Mouse (Mus musculus): ENCODE measurements around the gene Cped1. TPM values are rescaled to one million over a fixed set of nuclear protein-coding genes. Genes with fewer than 3 reads are reported as not detected.

Gene Cped1
- polyA plus RNA-seq, 1 experiment: 2.2 TPM

GRCm38 (mm10) chr6:21998131-21998530, 12.4 kb downstream of the Cped1 start:
- no peak overlapping the region for H3K27ac ChIP-seq (ENCODE audit: insufficient read depth, low read length)
- TF ChIP-seq POLR2A (IDR thresholded peaks at IDR 0.05; ENCODE audit: extremely low read depth, insufficient read depth, low read length) (no peak), CTCF (IDR thresholded peaks at IDR 0.05; ENCODE audit: extremely low read depth, insufficient read depth, low read length) (no peak)
- no peak overlapping the region for H3K4me3 ChIP-seq (ENCODE audit: insufficient read depth, low read length)
- no peaks in the 10 kb centered on the region for H3K4me1 ChIP-seq (ENCODE audit: control insufficient read depth, insufficient read depth, low read length)

- TF ChIP-seq POLR2A (IDR thresholded peaks at IDR 0.05; ENCODE audit: extremely low read depth, insufficient read depth, low read length): no peak
- no peak for TF ChIP-seq CTCF (IDR thresholded peaks at IDR 0.05; ENCODE audit: extremely low read depth, insufficient read depth, low read length)
- H3K27ac ChIP-seq (ENCODE audit: insufficient read depth, low read length): no peak overlapping the region
- no peak overlapping the region for H3K4me3 ChIP-seq (ENCODE audit: insufficient read depth, low read length)
- H3K4me1 ChIP-seq (ENCODE audit: control insufficient read depth, insufficient read depth, low read length): no peaks in the 10 kb centered on the region
These were observed 13.3 kb downstream of the Cped1 start for GRCm38 (mm10) chr6:21999025-21999424.

- no peak for TF ChIP-seq POLR2A (IDR thresholded peaks at IDR 0.05; ENCODE audit: extremely low read depth, insufficient read depth, low read length)
- no peak for TF ChIP-seq CTCF (IDR thresholded peaks at IDR 0.05; ENCODE audit: extremely low read depth, insufficient read depth, low read length)
- H3K27ac ChIP-seq (ENCODE audit: insufficient read depth, low read length): no peak overlapping the region
- no peaks in the 10 kb centered on the region for H3K4me1 ChIP-seq (ENCODE audit: control insufficient read depth, insufficient read depth, low read length)
- no peak overlapping the region for H3K4me3 ChIP-seq (ENCODE audit: insufficient read depth, low read length)
These were observed 14.4 kb downstream of the Cped1 start for GRCm38 (mm10) chr6:22000086-22000485.

- no peak for TF ChIP-seq CTCF (IDR thresholded peaks at IDR 0.05; ENCODE audit: extremely low read depth, insufficient read depth, low read length)
- no peak for TF ChIP-seq POLR2A (IDR thresholded peaks at IDR 0.05; ENCODE audit: extremely low read depth, insufficient read depth, low read length)
- Histone ChIP-seq H3K27ac (ENCODE audit: insufficient read depth, low read length) (no peak overlapping the region), H3K4me3 (ENCODE audit: insufficient read depth, low read length) (no peak overlapping the region), H3K4me1 (ENCODE audit: control insufficient read depth, insufficient read depth, low read length) (no peaks in the 10 kb centered on the region)
These were observed 15.2 kb downstream of the Cped1 start for GRCm38 (mm10) chr6:22000881-22001280.

GRCm38 (mm10) chr6:22001284-22001916, 15.7 kb downstream of the Cped1 start:
- H3K27ac ChIP-seq (ENCODE audit: insufficient read depth, low read length): no peak overlapping the region
- TF ChIP-seq POLR2A (IDR thresholded peaks at IDR 0.05; ENCODE audit: extremely low read depth, insufficient read depth, low read length) (no peak), CTCF (IDR thresholded peaks at IDR 0.05; ENCODE audit: extremely low read depth, insufficient read depth, low read length) (no peak)
- no peaks in the 10 kb centered on the region for H3K4me1 ChIP-seq (ENCODE audit: control insufficient read depth, insufficient read depth, low read length)
- H3K4me3 ChIP-seq (ENCODE audit: insufficient read depth, low read length): no peak overlapping the region

GRCm38 (mm10) chr6:22002521-22003199, 16.9 kb downstream of the Cped1 start:
- TF ChIP-seq POLR2A (IDR thresholded peaks at IDR 0.05; ENCODE audit: extremely low read depth, insufficient read depth, low read length) (no peak), CTCF (IDR thresholded peaks at IDR 0.05; ENCODE audit: extremely low read depth, insufficient read depth, low read length) (no peak)
- no peak overlapping the region for H3K4me3 ChIP-seq (ENCODE audit: insufficient read depth, low read length)
- H3K4me1 ChIP-seq (ENCODE audit: control insufficient read depth, insufficient read depth, low read length): no peaks in the 10 kb centered on the region
- no peak overlapping the region for H3K27ac ChIP-seq (ENCODE audit: insufficient read depth, low read length)

GRCm38 (mm10) chr6:22003200-22003587, 17.5 kb downstream of the Cped1 start:
- TF ChIP-seq CTCF (IDR thresholded peaks at IDR 0.05; ENCODE audit: extremely low read depth, insufficient read depth, low read length) (no peak), POLR2A (IDR thresholded peaks at IDR 0.05; ENCODE audit: extremely low read depth, insufficient read depth, low read length) (no peak)
- H3K27ac ChIP-seq (ENCODE audit: insufficient read depth, low read length): no peak overlapping the region
- no peaks in the 10 kb centered on the region for H3K4me1 ChIP-seq (ENCODE audit: control insufficient read depth, insufficient read depth, low read length)
- H3K4me3 ChIP-seq (ENCODE audit: insufficient read depth, low read length): no peak overlapping the region

GRCm38 (mm10) chr6:22003959-22004543, 18.3 kb downstream of the Cped1 start:
- TF ChIP-seq POLR2A (IDR thresholded peaks at IDR 0.05; ENCODE audit: extremely low read depth, insufficient read depth, low read length) (no peak), CTCF (IDR thresholded peaks at IDR 0.05; ENCODE audit: extremely low read depth, insufficient read depth, low read length) (no peak)
- Histone ChIP-seq H3K4me3 (ENCODE audit: insufficient read depth, low read length) (no peak overlapping the region), H3K27ac (ENCODE audit: insufficient read depth, low read length) (no peak overlapping the region), H3K4me1 (ENCODE audit: control insufficient read depth, insufficient read depth, low read length) (no peaks in the 10 kb centered on the region)

- Histone ChIP-seq H3K27ac (ENCODE audit: insufficient read depth, low read length) (no peak overlapping the region), H3K4me1 (ENCODE audit: control insufficient read depth, insufficient read depth, low read length) (no peaks in the 10 kb centered on the region), H3K4me3 (ENCODE audit: insufficient read depth, low read length) (no peak overlapping the region)
- TF ChIP-seq POLR2A (IDR thresholded peaks at IDR 0.05; ENCODE audit: extremely low read depth, insufficient read depth, low read length) (no peak), CTCF (IDR thresholded peaks at IDR 0.05; ENCODE audit: extremely low read depth, insufficient read depth, low read length) (no peak)
These were observed 22.6 kb downstream of the Cped1 start for GRCm38 (mm10) chr6:22008346-22008745.

- Histone ChIP-seq H3K27ac (ENCODE audit: insufficient read depth, low read length) (no peak overlapping the region), H3K4me1 (ENCODE audit: control insufficient read depth, insufficient read depth, low read length) (no peaks in the 10 kb centered on the region), H3K4me3 (ENCODE audit: insufficient read depth, low read length) (no peak overlapping the region)
- TF ChIP-seq POLR2A (IDR thresholded peaks at IDR 0.05; ENCODE audit: extremely low read depth, insufficient read depth, low read length) (no peak), CTCF (IDR thresholded peaks at IDR 0.05; ENCODE audit: extremely low read depth, insufficient read depth, low read length) (no peak)
These were observed 24.5 kb downstream of the Cped1 start for GRCm38 (mm10) chr6:22010258-22010657.
